Mouse (Mus musculus) hindbrain, embryonic 11.5 days (tissue): ENCODE data around the gene Cdh5. TPM values are rescaled to one million over a fixed set of nuclear protein-coding genes. Genes with fewer than 3 reads are reported as not detected.

Source experiments
- ATAC-seq: fragments of 200-750 bp; cut with Nextera tagmentation; 2 replicates; pipeline ENCODE4 v1.8.0; 2017; ENCODE audit warnings: mild to moderate bottlenecking, moderate TSS enrichment, moderate library complexity; ENCODE audit not compliant: low FRiP score
- DNase-seq: peaks from one replicate; pipeline ENCODE4 v3.0.0-alpha.2; 2015; ENCODE audit warnings: low spot score
- H3K27ac ChIP-seq: fragments of 300-500 bp; sonication (generic); 2 replicates; pipeline ENCODE4 v1.5.1; 2014; ENCODE audit warnings: mild to moderate bottlenecking, low read depth, low read length
- H3K27me3 ChIP-seq: fragments of 300-500 bp; sonication (generic); 2 replicates; pipeline ENCODE4 v1.6.1; 2014; ENCODE audit warnings: mild to moderate bottlenecking, low read length, moderate library complexity, mixed read lengths; ENCODE audit not compliant: control insufficient read depth, insufficient read depth
- H3K36me3 ChIP-seq: fragments of 300-500 bp; sonication (generic); 2 replicates; pipeline ENCODE4 v1.6.1; 2014; ENCODE audit warnings: mild to moderate bottlenecking, low read length, moderate library complexity, mixed read lengths; ENCODE audit not compliant: control insufficient read depth, insufficient read depth
- H3K4me1 ChIP-seq: fragments of 300-500 bp; sonication (generic); replicated peaks from 2 replicates; pipeline ENCODE4 v1.6.1; 2014; ENCODE audit warnings: low read length, mixed read lengths; ENCODE audit not compliant: control insufficient read depth, insufficient read depth
- H3K4me2 ChIP-seq: fragments of 300-500 bp; sonication (generic); replicated peaks from 2 replicates; pipeline ENCODE4 v1.6.1; 2014; ENCODE audit warnings: mild to moderate bottlenecking, low read depth, low read length
- H3K4me3 ChIP-seq: fragments of 300-500 bp; sonication (generic); 2 replicates; pipeline ENCODE4 v1.5.1; 2014; ENCODE audit warnings: low read depth, low read length
- H3K9ac ChIP-seq: fragments of 300-500 bp; sonication (generic); 2 replicates; pipeline ENCODE4 v1.6.1; 2014; ENCODE audit warnings: low read depth, low read length
- H3K9me3 ChIP-seq: fragments of 300-500 bp; sonication (generic); 2 replicates; pipeline ENCODE4 v1.6.1; 2016; ENCODE audit warnings: low read length; ENCODE audit not compliant: control insufficient read depth
- WGBS: fragments of 180-500 bp; shearing (Covaris S2); extraction: QIAGEN DNeasy Blood & Tissue Kit; methylation state at CpG from one replicate; pipeline ENCODE4 v1.1.7; 2014; 5-methylcytosine and 5-hydroxymethylcytosine counted together
- polyA plus RNA-seq: library from polyadenylated mRNA; unstranded; fragments of >200 nt; fragmentation: Nextera tagmentation; extraction: Ambion mirVana; gene quantifications from 2 replicates; pipeline ENCODE4 v1.2.1, GENCODE M21; 2014

Gene Cdh5
- polyA plus RNA-seq, 1 experiment from 2014 or later = 15.9 TPM

- no peak overlapping the region for H3K9ac ChIP-seq
- H3K9me3 ChIP-seq = no peaks in the 10 kb centered on the region
- no peak overlapping the region for H3K27ac ChIP-seq
- DNase-seq (no peak), ATAC-seq (no peak)
- H3K36me3 ChIP-seq = no peaks in the 10 kb centered on the region
- H3K27me3 ChIP-seq = no peaks in the 10 kb centered on the region
- H3K4me2 ChIP-seq = no peak overlapping the region
- no peak overlapping the region for H3K4me3 ChIP-seq
- 89% methylated on average over 5 of the region's 5 CpGs for WGBS
- no peaks in the 10 kb centered on the region for H3K4me1 ChIP-seq
These were observed 36.2 kb downstream of the Cdh5 start for GRCm38 (mm10) chr8:104137636-104138035.

- no peaks in the 10 kb centered on the region for H3K4me1 ChIP-seq
- H3K36me3 ChIP-seq = no peaks in the 10 kb centered on the region
- H3K4me2 ChIP-seq = no peak overlapping the region
- H3K27ac ChIP-seq = no peak overlapping the region
- no peaks in the 10 kb centered on the region for H3K9me3 ChIP-seq
- H3K4me3 ChIP-seq = no peak overlapping the region
- WGBS = 89% methylated on average over 13 of the region's 13 CpGs
- ATAC-seq (no peak), DNase-seq (no peak)
- H3K27me3 ChIP-seq = no peaks in the 10 kb centered on the region
- H3K9ac ChIP-seq = no peak overlapping the region
These were observed 39.2 kb downstream of the Cdh5 start for GRCm38 (mm10) chr8:104140611-104141010.

GRCm38 (mm10) chr8:104142415-104142814, 41.0 kb downstream of the Cdh5 start:
- ATAC-seq (no peak), DNase-seq (no peak)
- Histone ChIP-seq H3K9ac (no peak overlapping the region), H3K4me3 (no peak overlapping the region), H3K4me1 (no peaks in the 10 kb centered on the region), H3K27ac (no peak overlapping the region), H3K9me3 (no peaks in the 10 kb centered on the region), H3K4me2 (no peak overlapping the region), H3K27me3 (no peaks in the 10 kb centered on the region), H3K36me3 (no peaks in the 10 kb centered on the region)
- WGBS = 88% methylated on average over 25 of the region's 25 CpGs

- 75% methylated on average over 4 of the region's 4 CpGs for WGBS
- Histone ChIP-seq H3K27ac (no peak overlapping the region), H3K4me1 (no peaks in the 10 kb centered on the region), H3K9me3 (no peaks in the 10 kb centered on the region), H3K4me3 (no peak overlapping the region), H3K27me3 (no peaks in the 10 kb centered on the region), H3K9ac (no peak overlapping the region), H3K36me3 (no peaks in the 10 kb centered on the region), H3K4me2 (no peak overlapping the region)
- ATAC-seq (no peak), DNase-seq (no peak)
These were observed 42.0 kb downstream of the Cdh5 start for GRCm38 (mm10) chr8:104143379-104143778.

GRCm38 (mm10) chr8:104144434-104145216, 43.2 kb downstream of the Cdh5 start:
- no peaks in the 10 kb centered on the region for H3K9me3 ChIP-seq
- no peaks in the 10 kb centered on the region for H3K4me1 ChIP-seq
- DNase-seq = no peak
- H3K4me2 ChIP-seq = no peak overlapping the region
- H3K27ac ChIP-seq = no peak overlapping the region
- H3K9ac ChIP-seq = no peak overlapping the region
- ATAC-seq = no peak
- no peak overlapping the region for H3K4me3 ChIP-seq
- WGBS = 89% methylated on average over 13 of the region's 13 CpGs
- H3K27me3 ChIP-seq = no peaks in the 10 kb centered on the region
- H3K36me3 ChIP-seq = no peaks in the 10 kb centered on the region

GRCm38 (mm10) chr8:104145981-104146689, 44.7 kb downstream of the Cdh5 start:
- Histone ChIP-seq H3K36me3 (no peaks in the 10 kb centered on the region), H3K4me1 (no peaks in the 10 kb centered on the region), H3K4me2 (no peak overlapping the region), H3K4me3 (no peak overlapping the region), H3K9ac (no peak overlapping the region), H3K9me3 (no peaks in the 10 kb centered on the region), H3K27me3 (no peaks in the 10 kb centered on the region), H3K27ac (no peak overlapping the region)
- WGBS = 32% methylated on average over 15 of the region's 15 CpGs
- ATAC-seq = peak; percentile 84
- DNase-seq = peak; percentile 92

GRCm38 (mm10) chr8:104146717-104147494, 45.5 kb downstream of the Cdh5 start:
- Histone ChIP-seq H3K4me1 (no peaks in the 10 kb centered on the region), H3K4me2 (no peak overlapping the region), H3K4me3 (no peak overlapping the region), H3K9me3 (no peaks in the 10 kb centered on the region), H3K27me3 (no peaks in the 10 kb centered on the region), H3K27ac (no peak overlapping the region), H3K36me3 (no peaks in the 10 kb centered on the region), H3K9ac (no peak overlapping the region)
- ATAC-seq = no peak; the same call in 1 of the 2 replicates
- WGBS = 93% methylated on average over 15 of the region's 15 CpGs
- no peak for DNase-seq

- no peak overlapping the region for H3K4me2 ChIP-seq
- no peaks in the 10 kb centered on the region for H3K36me3 ChIP-seq
- WGBS = 96% methylated on average over 2 of the region's 2 CpGs
- no peak overlapping the region for H3K27ac ChIP-seq
- H3K27me3 ChIP-seq = no peaks in the 10 kb centered on the region
- DNase-seq = no peak
- no peak overlapping the region for H3K9ac ChIP-seq
- no peak overlapping the region for H3K4me3 ChIP-seq
- H3K9me3 ChIP-seq = no peaks in the 10 kb centered on the region
- no peaks in the 10 kb centered on the region for H3K4me1 ChIP-seq
- ATAC-seq = no peak
These were observed 46.5 kb downstream of the Cdh5 start for GRCm38 (mm10) chr8:104147947-104148346.
